Mouse (Mus musculus): ENCODE data around the gene Prss38. TPM values are rescaled to one million over a fixed set of nuclear protein-coding genes. Genes with fewer than 3 reads are reported as not detected.
A peak's percentile ranks its signal among the peaks of the same experiment; 100 is the strongest.
"Not testable (repeated sequence)": the region's sequence is repeated elsewhere in the genome, so short reads cannot be mapped to it uniquely, and the experiment has no call there.

Gene Prss38
- total RNA-seq, 2 experiments from 2014 or later = 0.25 TPM; not detected in 1

DNA sequence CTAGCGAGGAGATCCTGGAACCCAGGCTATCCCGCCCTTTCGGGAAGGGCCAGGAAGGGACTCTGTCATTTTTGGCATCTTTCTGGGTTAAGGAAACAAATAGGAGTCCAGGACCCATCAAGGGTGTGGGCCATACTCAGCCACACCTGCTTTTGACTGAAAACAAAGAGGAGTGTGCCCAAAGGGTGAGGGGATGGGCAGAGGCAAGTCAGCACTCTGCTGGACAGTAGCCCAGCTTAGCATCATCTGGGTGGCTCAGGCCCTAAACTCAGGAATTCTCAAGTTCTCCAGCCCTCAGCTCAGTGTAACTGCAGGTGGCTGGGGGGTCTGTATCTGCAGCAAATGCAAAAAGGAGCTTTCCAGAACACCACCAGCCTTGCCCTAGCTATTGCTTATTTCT is 2.5 kb upstream of the Prss38 start:
- DNase-seq (ENCODE audit: low spot score in 2 of 2) = no peak

DNA sequence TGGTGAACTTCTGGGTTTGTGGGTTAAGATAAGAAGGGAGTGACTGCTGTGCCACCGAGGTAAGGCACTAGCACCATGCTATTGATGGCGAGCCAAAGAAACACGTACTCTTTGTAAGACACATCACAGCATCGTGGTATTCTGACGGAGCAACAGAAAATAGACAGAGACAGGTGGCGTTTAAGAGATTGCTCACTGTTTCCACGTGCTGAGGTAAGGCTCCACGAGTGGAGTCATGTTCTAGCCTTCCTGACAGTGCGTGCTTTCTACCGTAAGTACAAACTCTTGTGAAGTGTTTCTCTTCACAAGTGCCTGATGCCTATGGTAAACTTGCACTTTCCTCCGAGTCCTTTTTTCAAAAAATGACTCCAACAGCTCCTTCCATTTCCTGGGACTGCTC is 5.6 kb downstream of the Prss38 start:
- no peak for DNase-seq (ENCODE audit: low spot score in 2 of 2)

DNA sequence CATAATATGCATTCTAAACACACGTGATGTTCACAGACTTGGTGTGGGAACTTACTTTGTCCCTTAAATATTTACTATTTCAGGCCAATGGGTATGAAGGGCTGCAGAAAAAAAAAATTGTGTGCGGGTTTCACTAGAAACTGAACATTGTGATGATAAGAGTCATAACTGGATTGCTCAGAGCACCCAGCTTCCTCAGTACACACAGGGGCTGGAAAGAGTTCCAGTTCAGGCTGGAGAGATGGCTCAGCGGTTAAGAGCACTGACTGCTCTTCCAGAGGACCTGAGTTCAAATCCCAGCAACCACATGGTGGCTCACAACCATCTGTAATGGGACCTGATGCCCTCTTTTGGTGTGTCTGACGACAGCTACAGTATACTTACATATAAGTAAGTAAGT is 7.5 kb downstream of the Prss38 start:
- DNase-seq (ENCODE audit: low spot score in 2 of 2) = not testable (repeated sequence)

DNA sequence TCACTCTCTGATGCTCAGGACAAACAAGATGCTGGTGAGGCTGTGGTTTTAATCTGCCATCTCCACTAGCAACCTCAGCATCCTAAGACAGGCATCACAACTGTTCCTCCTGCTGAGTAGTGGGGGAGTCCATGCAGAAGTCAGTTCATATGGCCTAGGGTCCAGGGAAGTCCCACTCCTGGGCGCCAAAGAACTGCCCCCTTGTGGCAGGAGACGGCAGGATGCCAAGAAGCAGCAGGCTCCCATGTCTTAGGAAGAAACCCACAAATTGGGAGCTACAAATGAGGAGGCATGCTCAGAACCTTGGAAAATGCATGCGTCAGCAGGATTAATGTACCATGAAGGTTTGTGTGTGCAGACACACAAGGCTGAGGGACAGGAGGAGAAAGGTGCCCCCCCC is 8.8 kb downstream of the Prss38 start:
- no peak for DNase-seq (ENCODE audit: low spot score in 2 of 2)

DNA sequence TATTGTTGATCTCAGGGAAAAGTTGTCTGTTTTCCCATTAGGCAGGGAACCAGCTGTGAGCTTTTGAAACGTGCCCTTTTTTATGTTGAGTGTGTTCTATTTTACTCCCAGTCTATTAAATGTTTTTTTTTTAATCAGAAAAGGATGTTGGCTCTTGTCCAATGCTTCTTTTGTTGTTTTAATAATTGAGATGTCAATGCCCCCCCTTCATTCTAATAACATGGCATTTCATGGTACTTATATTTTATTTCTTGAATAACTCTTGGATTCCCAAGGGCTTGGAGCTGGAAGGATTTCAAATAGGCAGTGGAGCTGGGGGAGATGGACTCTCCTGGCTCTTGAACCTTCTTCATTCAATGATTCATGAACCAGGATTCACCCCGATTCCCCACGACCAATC is 9.4 kb downstream of the Prss38 start:
- DNase-seq (ENCODE audit: low spot score in 2 of 2) = no peak

DNA sequence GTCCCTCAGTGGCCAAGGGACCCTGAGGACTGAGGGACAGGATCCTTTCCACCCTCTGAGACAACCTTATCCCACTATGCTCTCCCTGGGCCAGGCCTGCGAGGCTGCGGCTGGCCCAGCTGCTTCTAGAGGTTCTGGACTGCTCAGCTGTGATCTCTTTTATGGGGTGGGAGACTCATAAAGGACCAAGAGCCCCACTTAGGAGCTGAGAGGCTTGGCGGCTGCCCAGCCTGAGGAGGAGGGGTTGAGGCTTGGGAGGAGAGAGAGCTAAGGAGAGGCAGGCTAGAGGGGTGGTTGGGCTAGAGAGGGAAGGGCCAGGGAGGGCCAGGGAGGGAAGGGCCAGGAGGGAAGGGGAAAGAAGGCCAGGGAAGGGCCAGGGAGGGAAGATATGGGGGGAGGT is 11.0 kb downstream of the Prss38 start:
- no peak for DNase-seq (ENCODE audit: low spot score in 2 of 2)

DNA sequence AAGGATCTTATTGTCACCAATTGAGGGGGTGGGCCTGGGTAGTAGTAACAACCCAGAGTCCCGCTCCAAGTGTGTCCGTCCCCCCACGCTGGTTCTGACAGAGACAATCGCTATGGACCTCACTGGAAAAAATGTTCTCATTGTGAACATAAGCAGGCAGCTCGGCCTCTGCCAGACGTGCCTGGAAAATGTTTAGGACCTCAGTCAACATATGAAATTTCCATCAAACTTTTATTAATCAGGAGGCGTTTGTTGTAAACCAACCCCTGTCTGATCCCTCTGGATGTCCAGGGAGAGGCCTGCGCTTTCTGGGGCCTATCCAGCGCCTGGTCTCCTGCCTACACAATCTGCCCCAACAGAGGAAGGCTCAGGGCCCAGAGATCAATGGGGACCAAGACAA is 11.4 kb downstream of the Prss38 start:
- DNase-seq (ENCODE audit: low spot score in 2 of 2) = no peak

DNA sequence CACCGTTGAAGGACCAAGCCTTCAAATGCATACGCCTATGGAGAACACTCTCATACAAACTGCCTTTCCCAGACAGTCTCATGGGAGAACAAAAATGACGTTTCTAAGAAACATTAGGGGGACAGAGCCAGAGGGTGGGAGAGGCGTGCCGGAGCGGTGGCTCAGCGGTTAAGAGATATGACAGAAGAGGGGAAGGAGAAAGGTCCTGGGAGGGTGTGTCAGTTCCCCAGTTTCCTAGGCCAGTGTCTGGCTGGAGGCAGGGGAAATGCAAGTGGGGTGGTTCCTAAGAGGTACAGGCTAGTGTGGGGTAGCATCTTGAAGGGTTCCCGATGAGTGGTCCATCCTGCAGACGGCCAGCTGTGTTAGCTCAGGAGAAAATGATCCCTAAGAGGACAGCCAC is 14.2 kb downstream of the Prss38 start:
- no peak for DNase-seq (ENCODE audit: low spot score in 2 of 2)

DNA sequence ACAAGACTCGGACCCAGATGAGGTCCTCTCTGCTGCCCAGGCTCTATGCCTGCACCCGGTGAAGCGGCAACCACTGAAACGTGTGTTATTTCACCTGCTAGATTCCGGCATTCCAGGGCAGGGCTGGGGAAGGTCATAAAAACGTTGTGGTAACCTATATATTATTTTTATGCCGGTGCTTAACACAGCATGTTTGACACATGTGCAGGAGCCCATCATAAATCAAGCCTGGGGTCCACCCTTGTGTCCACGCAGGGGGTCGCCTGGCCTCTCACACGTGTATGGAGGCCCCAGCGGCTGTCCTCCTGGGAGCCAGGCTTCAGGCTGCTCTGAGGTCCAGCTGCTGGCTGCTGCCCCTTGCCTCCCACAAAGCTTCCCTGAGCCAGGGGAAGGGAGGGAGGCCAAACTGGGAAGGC is 18.6 kb downstream of the Prss38 start:
- no peak for DNase-seq (ENCODE audit: low spot score in 2 of 2)

DNA sequence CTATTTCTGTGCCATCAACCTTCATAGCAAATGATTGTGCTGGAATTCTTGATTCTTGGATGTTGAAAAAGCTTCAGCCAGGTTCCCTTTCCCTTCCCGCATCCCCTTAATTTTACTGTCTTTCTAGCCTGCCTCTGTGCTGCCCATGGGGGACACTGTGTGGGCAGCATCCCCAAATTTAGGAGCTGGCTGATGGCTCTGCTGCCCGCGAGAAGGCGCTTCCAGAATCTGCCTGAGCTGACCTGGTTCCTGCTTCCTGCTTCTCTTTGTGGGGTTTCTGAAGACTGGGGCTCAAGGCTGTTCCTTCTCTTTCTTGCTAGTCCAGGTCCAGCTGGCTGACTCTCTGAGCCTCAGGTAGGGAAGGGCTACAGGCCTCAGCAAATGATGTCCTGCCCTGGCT is 20.7 kb downstream of the Prss38 start:
- DNase-seq (ENCODE audit: low spot score in 2 of 2) = no peak

DNA sequence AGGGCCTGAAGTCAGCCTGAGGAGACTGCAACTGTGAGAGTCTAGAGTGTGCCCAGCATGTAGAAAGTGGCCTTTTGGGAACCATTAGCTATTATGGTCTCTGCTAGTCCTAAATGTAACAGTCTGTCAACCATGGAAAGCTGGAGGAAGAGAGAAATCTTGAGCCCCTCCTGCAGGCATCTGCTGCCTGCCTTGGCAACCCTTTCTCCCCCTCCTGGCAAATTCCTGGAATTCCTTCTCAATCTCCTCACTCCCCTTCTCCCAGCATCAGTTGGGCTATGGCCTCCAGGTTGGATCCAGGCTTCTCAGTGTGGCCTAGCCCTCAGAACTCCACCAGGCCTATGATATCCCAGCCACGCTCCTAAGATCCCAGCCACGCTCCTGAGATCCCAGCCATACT is 25.1 kb downstream of the Prss38 start:
- DNase-seq (ENCODE audit: low spot score in 2 of 2) = no peak

DNA sequence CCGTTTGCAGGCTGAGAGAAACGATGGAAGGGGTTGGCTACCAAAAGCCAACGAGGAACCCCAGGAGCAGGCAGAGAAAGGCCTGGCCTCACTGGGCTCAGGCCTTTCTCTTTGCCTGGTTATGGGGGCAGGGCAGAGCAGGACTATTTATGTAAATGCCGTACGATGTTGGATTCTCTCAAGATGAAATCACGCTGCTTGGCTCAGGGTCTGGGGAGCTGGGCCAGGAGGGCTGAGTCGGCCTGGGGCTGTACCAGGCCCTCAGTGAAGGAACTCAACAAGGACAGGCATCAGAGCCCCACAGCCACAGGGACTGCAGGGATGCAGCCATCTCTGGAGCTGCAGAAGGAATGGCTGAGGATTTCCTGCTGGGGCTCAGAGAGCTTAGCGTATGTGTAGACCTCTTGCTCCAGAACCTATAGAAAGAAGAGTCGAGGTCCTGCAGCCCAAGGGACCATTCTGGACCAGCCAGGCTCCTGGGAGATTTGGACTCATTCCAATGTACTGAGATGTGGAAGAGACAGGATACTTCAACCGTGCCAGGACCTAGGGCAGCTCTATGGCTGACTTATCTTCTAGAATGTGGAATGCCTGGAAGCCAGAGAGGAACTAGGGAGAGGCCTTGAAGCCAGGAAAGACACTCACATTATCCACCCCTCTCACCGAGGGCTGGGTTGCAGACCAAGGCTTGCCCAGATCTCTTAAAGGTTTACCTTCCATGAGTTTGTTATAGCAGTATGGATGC is 29.1 kb downstream of the Prss38 start:
- DNase-seq (ENCODE audit: low spot score in 2 of 2) = no peak

DNA sequence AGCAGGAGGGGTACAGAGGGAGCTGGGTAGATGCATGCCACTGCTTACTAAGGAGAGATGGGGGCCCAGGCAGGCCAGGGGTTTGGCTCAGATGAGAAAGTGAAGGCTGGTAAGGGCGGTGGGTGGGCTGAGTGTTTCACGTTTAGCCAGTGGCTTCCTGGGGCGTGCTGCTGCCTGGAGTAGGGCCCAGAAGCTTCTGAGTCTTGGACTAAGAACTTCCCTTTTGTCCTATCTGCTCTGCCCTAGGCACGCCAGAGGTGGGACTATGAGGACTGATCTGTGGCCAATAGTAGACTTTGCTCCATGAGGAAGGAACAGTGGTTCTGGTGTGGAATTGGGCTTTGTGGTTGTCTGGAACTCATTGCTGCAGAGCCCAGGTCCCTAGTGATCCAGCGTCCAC is 32.5 kb downstream of the Prss38 start:
- DNase-seq (ENCODE audit: low spot score in 2 of 2) = no peak

DNA sequence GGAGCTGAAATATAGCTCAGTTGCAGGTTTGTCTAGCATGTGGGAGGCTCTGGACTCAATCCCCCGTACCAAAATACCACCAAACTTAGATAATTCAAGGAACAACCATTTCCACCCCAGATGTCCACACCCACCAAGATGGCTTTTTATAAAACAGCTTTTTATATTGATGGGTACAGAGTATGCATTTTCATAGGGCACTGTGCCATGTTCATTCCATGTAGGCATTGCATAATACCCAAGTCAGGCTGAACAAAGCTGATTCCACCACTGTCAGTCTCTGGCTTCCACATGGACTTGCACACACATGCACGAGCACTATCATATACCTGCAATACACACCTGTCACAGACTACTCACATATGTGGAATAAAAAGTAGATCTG is 36.7 kb downstream of the Prss38 start:
- peak in 1 of 2 experiments; percentile 75 for DNase-seq (ENCODE audit: low spot score in 2 of 2)

DNA sequence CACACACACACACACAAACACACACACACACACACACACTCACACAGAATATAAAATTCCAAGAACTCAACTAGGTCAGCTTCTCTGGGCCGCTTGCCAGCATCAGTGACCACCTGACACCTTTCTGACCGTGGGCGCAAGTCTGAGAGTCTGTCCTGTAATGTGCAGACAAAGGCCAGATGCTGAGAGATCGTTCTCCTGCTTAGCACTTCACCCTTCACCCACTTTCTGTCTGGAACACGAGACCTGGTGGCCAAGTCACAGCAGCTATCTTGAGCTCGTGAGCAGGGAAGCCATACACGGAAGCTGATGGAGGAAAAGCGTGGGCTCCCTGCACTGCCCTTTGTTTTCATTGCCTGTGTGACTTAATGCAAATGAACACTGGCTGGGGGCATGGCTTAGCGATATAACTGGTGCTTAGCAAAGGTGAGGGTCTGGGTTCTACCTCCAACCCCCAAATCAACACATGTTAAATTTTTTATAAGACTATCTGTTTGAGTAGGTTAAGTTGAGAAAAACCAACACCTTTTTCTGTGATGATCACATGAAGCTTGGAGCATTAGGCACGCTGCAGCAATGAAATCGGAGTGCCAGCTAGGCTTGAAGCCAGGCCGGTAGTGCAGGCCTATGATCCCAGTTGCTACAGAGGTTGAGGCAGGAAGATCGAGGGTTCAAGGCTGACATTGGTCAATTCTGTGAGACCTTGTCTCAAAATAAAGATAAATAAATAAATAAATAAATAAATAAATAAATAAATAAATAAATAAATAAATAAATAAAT is 37.3 kb downstream of the Prss38 start:
- no peak for DNase-seq (ENCODE audit: low spot score in 2 of 2)

DNA sequence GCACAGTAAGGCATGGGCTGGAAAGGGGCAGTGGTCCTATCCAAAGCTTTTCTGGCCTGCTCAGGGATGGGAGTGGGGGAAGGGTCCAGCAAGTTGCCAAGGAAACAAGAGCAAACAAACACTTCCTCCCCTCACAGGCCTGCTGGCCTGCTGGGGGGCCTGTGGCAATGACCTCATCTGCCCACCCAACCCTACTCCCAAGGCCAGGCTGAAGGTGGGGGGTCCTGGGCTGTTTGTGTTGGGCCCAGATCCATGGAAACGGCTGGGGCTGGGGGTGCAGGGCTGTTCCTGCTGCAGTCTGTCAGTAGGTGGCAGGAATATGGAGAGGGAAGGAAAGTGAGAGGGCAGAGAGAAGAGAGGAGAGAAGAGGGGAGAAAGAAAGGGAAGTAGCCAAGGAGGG is 39.1 kb downstream of the Prss38 start:
- DNase-seq (ENCODE audit: low spot score in 2 of 2) = no peak

DNA sequence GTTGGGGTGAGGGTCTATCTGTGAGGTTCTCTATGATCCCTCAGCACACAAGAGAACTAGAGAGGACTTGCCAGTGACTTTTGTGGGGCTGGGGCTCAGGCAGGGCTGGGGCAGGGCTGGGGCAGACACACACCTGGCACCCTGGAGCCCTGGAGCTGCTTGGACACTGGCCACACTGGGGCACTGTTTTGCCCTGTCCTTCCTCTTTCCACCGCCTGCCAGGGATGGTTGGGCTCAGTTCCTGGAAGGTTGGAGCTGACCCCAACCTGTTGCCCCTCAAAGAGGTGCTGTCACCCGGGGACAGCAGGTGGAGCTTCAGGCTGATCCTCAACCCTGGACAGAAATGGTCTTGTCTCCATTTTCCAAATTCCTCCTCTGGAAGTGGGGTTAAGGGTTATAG is 39.5 kb downstream of the Prss38 start:
- no peak for DNase-seq (ENCODE audit: low spot score in 2 of 2)

DNA sequence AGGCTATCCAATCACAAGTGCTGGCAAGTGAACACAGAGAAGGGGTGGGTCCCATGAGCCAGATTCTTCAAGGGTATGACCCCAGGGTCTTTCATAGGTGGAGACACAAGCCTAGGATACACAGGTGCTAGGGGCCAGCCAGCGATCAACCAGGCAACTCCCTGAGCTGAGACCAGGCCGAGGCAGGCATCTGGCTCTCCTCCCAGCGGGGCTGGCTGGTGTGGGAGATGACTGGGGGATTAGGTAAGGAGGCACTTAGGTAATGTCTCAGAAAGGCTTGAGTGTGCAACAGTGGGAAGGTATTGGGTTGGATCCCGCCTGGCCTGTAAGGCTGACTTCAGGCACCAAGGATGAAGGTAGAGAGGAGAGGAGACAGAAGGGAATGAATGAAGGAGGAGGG is 40.3 kb downstream of the Prss38 start:
- no peak for DNase-seq (ENCODE audit: low spot score in 2 of 2)

DNA sequence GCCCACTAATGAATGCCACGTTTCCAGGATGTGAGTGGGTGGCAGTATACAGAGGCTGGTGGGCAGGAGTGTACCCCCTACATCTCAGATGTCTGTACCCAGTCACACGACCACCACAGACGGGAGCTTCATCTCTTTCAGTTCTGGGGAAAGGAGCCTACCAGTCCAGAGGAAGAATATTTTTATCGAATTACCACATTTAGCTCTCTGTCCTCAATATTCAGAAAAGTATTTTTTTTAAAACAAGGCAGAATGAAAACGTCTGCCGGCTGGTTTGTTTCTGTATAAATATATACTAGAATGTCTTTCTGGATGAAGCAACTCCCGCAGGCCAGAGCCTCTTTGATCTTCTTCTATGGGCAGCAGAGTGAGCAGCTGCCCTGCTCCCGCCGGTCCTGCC is 42.5 kb downstream of the Prss38 start:
- peak in 1 of 2 experiments; percentile 45 for DNase-seq (ENCODE audit: low spot score in 2 of 2)

DNA sequence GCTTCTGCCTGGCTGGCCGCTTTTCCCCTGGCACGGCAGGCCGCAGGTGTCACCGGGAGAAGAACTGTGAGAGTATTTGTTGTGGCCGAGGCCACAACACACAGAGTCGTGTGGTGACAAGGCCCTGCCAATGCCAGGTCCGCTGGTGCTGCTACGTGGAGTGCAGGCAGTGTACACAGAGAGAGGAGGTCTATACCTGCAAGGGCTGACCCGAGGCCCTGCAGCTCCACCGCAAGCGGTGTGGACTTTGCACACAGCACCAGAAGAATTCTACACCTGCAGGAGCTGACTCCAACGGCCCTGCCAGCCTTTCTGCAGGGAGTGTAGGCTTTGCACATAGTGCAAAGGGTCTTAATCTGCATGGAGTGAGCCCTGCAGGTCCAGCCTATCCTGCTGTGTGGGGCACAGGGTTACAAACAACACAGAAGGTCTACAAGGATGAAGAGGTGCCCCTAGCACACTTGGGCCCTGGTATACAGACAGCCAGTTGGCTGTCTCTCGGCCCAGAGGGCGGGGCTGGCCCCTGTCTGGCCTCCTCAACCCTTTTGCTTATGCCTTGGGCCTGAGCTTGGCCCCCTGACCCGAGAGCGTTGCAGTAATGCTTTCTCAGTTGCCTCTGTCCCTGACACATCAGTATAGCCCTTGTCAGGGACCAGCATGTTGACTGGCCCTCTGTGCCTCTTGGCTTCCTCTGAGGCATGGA is 44.1 kb downstream of the Prss38 start:
- no peak for DNase-seq (ENCODE audit: low spot score in 2 of 2)

DNA sequence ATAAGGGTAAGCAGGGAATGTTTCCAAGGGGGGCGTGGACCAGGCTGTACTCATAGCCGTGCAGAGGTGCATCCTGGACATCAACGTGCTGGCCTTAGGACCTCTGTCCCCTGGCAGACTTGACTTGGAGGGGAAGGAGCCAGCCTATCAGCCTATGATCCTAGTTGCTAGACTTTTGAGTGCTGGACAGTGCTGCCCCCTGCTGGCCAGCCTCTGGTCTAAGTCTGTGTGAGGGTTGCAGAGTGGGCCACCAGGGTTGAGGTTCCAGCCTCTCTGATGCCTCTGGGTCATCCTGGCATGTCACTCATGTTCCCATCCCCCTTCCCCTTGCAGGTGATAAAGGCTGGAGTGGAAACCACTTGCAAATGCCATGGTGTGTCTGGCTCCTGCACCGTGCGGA is 44.9 kb downstream of the Prss38 start:
- peak; percentile 67 to 71 for DNase-seq (ENCODE audit: low spot score in 2 of 2)

DNA sequence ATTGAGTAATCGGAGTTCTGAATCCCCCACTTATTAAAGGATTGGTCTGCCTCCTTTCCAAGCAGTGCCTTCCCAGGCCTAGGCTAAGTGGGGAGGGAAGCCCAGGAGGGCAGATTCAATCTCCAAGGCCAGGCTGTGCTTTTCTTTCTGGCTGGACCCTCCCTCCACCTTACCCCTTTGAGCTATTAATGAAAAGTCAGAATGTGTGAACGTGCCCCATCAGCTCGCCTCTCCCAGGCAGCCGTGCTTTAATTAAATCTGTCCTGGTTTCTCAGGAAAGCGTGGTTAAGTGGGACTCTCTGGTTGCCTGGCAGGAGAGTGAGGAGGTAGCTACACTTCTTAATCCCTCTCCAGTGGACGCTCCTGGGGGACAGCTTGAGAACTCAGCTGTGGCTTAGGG is 45.8 kb downstream of the Prss38 start:
- DNase-seq (ENCODE audit: low spot score in 2 of 2) = no peak
